Mouse (Mus musculus) limb, embryonic 13.5 days (tissue): Measurements from ENCODE around the gene Itgav. TPM values are rescaled to one million over a fixed set of nuclear protein-coding genes. Genes with fewer than 3 reads are reported as not detected.

ENCODE experiments used
- ATAC-seq: fragments of 200-750 bp; cut with Nextera tagmentation; 2 replicates; pipeline ENCODE4 v1.8.0; 2017; ENCODE audit warnings: low read depth, moderate number of reproducible peaks, moderate TSS enrichment; ENCODE audit not compliant: low FRiP score
- H3K27ac ChIP-seq: fragments of 300-500 bp; sonication (generic); 2 replicates; pipeline ENCODE4 v1.5.1; 2015; ENCODE audit warnings: inconsistent platforms, mild to moderate bottlenecking, moderate library complexity
- H3K27me3 ChIP-seq: fragments of 300-500 bp; sonication (generic); 2 replicates; pipeline ENCODE4 v1.6.1; 2015; ENCODE audit warnings: mild to moderate bottlenecking, inconsistent platforms
- H3K36me3 ChIP-seq: fragments of 300-500 bp; sonication (generic); 2 replicates; pipeline ENCODE4 v1.6.1; 2015; ENCODE audit warnings: inconsistent platforms, mild to moderate bottlenecking, moderate library complexity
- H3K4me1 ChIP-seq: fragments of 300-500 bp; sonication (generic); 2 replicates; pipeline ENCODE4 v1.6.1; 2015; ENCODE audit warnings: inconsistent platforms
- H3K4me2 ChIP-seq: fragments of 300-500 bp; sonication (generic); replicated peaks from 2 replicates; pipeline ENCODE4 v1.6.1; 2015; ENCODE audit warnings: inconsistent platforms, mild to moderate bottlenecking, moderate library complexity
- H3K4me3 ChIP-seq: fragments of 300-500 bp; sonication (generic); 2 replicates; pipeline ENCODE4 v1.5.1; 2015; ENCODE audit warnings: moderate library complexity, mild to moderate bottlenecking, inconsistent platforms
- H3K9ac ChIP-seq: fragments of 300-500 bp; sonication (generic); 2 replicates; pipeline ENCODE4 v1.6.1; 2015; ENCODE audit warnings: mild to moderate bottlenecking, inconsistent platforms
- H3K9me3 ChIP-seq: fragments of 300-500 bp; sonication (generic); 2 replicates; pipeline ENCODE4 v1.6.1; 2016; ENCODE audit warnings: inconsistent platforms
- WGBS: fragments of 180-500 bp; shearing (Covaris S2); methylation state at CpG from one replicate; pipeline ENCODE4 v1.1.7; 2015; 5-methylcytosine and 5-hydroxymethylcytosine counted together
- polyA plus RNA-seq: library from polyadenylated mRNA; unstranded; fragments of >200 nt; fragmentation: Nextera tagmentation; extraction: Ambion mirVana; gene quantifications from 2 replicates; pipeline ENCODE4 v1.2.1, GENCODE M21; 2015

The Itgav gene
- polyA plus RNA-seq, 1 experiment from 2014 or later = 70.1 TPM

DNA sequence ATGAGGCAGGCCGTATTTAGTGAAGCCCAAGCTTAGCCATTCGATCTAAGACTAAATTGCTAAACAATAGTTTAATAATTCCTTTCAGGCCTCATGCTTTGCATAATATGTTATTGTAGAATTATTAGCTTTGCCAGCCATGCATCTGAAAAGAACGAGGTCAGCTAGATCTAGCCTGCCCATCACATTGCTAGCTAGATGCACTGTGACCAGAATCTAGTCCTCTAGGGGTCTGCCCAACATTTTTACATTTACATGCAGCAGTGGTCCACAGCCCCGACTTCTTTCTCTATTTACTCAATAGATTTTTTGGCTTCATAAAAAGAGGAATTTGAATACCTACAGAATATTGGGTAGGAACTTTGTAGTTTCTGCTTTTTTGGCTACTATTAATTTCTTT is 67.9 kb downstream of the Itgav start:
- Histone ChIP-seq H3K27me3 (no peaks in the 10 kb centered on the region), H3K4me3 (no peak overlapping the region), H3K36me3 (peaks cover 59% of the 10 kb centered on the region), H3K9me3 (no peaks in the 10 kb centered on the region), H3K4me2 (no peak overlapping the region), H3K4me1 (no peaks in the 10 kb centered on the region), H3K27ac (no peak overlapping the region), H3K9ac (no peak overlapping the region)
- WGBS = 88% methylated on average over 4 of the region's 4 CpGs
- ATAC-seq = no peak

DNA sequence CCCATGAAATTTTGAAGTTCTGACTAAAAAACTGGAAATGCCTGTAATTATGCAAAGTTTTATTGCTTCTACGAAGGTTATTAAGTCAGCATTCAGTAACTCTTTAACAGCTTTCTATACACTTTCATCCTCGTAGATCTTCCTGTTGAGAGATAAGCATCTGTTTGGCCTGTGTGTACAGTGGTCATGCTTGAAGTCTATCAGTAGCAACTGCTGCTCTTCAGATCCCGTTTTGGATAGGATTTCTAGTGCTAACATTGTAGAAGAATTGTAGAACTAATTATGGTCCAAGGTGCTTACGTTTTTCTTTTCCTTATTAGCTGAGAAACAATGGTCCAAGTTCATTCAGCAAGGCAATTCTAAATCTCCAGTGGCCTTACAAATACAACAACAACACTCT is 71.6 kb downstream of the Itgav start:
- H3K27me3 ChIP-seq = no peaks in the 10 kb centered on the region
- H3K4me2 ChIP-seq = no peak overlapping the region
- H3K9me3 ChIP-seq = no peaks in the 10 kb centered on the region
- no peak overlapping the region for H3K9ac ChIP-seq
- H3K36me3 ChIP-seq = peaks cover 72% of the 10 kb centered on the region
- 76% methylated on average over 4 of the region's 4 CpGs for WGBS
- H3K4me1 ChIP-seq = no peaks in the 10 kb centered on the region
- no peak overlapping the region for H3K4me3 ChIP-seq
- no peak overlapping the region for H3K27ac ChIP-seq
- ATAC-seq = no peak

- Histone ChIP-seq H3K27me3 (no peaks in the 10 kb centered on the region), H3K4me1 (no peaks in the 10 kb centered on the region), H3K36me3 (peaks cover 76% of the 10 kb centered on the region), H3K27ac (no peak overlapping the region), H3K9me3 (no peaks in the 10 kb centered on the region), H3K4me3 (no peak overlapping the region), H3K4me2 (no peak overlapping the region), H3K9ac (no peak overlapping the region)
- 69% methylated on average over 9 of the region's 9 CpGs for WGBS
- no peak for ATAC-seq
Measured at GRCm38 (mm10) chr2:83797902-83798497, 73.8 kb downstream of the Itgav start.

- H3K4me1 ChIP-seq = peaks cover 12% of the 10 kb centered on the region
- no peaks in the 10 kb centered on the region for H3K36me3 ChIP-seq
- no peaks in the 10 kb centered on the region for H3K9me3 ChIP-seq
- peak within 1 kb of the TSS; percentile 74 for H3K4me2 ChIP-seq
- H3K4me3 ChIP-seq = peak within 1 kb of the TSS; percentile 77
- H3K27ac ChIP-seq = peak within 1 kb of the TSS; percentile 55; the same call in 1 of the 2 replicates
- ATAC-seq = peak; percentile 94
- under 1% methylated on average over 58 of the region's 63 CpGs for WGBS
- H3K27me3 ChIP-seq = no peaks in the 10 kb centered on the region
- H3K9ac ChIP-seq = peak within 1 kb of the TSS; percentile 86
Measured at GRCm38 (mm10) chr2:83812483-83813272, 88.5 kb downstream of the Itgav start, which contains the start of gene Fam171b. Fam171b (plus strand) TSS chr2:83812636.

DNA sequence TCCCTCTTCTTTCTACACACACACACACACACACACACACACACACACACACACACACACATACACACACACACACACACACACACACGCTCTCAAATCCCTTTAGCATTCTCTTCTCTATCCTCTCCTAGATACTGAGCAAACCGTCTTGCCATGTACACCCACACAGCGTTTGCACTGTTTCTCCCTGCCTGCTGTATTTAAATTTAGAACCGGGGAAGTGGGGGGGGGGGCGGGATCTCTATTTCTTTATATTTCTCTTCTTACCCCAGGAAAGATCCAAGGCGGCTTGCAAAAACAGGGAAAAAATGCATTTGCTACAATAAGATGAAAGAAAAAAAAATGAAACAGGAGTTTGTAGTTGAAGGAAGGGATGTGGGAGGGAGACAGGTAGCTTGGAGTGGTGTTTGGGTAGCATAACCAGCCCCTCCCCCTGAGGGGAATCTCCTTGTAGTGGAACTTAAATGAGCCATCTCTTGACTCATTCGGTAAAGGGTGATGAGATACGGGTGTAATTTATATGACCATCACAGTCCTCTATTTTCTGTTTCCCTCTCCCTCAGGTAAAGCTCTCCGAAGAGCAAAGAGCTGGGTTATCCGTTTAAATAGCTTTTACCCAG is 89.2 kb downstream of the Itgav start:
- Histone ChIP-seq H3K36me3 (no peaks in the 10 kb centered on the region), H3K4me2 (peak overlapping the region; percentile 74), H3K27me3 (no peaks in the 10 kb centered on the region), H3K4me3 (peak overlapping the region; percentile 77), H3K9ac (peak overlapping the region; percentile 86), H3K9me3 (no peaks in the 10 kb centered on the region), H3K27ac (no peak overlapping the region), H3K4me1 (peaks cover 12% of the 10 kb centered on the region)
- WGBS = 18% methylated on average over 10 of the region's 10 CpGs
- no peak for ATAC-seq

DNA sequence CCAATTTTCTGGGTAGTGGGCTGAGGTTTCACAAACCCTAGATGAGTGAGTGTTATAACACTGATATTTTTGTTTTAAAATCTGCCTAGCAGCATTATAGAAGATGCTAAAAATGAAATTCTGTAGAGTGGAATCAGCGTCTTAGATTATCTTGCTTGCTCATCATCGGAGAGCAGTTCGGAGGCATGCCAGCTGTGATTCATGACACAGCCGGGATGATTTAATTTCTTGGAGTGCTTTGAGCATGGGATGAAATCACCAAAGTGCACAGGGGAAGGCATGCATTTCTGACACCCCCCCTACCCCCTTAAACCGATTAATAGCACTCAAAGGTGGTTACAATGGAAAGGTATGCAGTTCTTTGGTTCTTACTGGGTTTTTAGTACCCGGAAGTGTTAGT is 89.8 kb downstream of the Itgav start:
- WGBS = 60% methylated on average over 6 of the region's 6 CpGs
- H3K9ac ChIP-seq = no peak overlapping the region
- H3K36me3 ChIP-seq = no peaks in the 10 kb centered on the region
- no peaks in the 10 kb centered on the region for H3K27me3 ChIP-seq
- peaks cover 12% of the 10 kb centered on the region for H3K4me1 ChIP-seq
- no peaks in the 10 kb centered on the region for H3K9me3 ChIP-seq
- no peak for ATAC-seq
- H3K27ac ChIP-seq = no peak overlapping the region
- H3K4me2 ChIP-seq = peak overlapping the region; percentile 74
- H3K4me3 ChIP-seq = peak overlapping the region; percentile 77; the same call in 1 of the 2 replicates

- WGBS = 55% methylated on average over 6 of the region's 6 CpGs
- H3K4me3 ChIP-seq = no peak overlapping the region
- no peak overlapping the region for H3K4me2 ChIP-seq
- no peak overlapping the region for H3K27ac ChIP-seq
- peaks cover 12% of the 10 kb centered on the region for H3K4me1 ChIP-seq
- H3K9me3 ChIP-seq = no peaks in the 10 kb centered on the region
- H3K27me3 ChIP-seq = no peaks in the 10 kb centered on the region
- no peak for ATAC-seq
- no peak overlapping the region for H3K9ac ChIP-seq
- no peaks in the 10 kb centered on the region for H3K36me3 ChIP-seq
Measured at GRCm38 (mm10) chr2:83816147-83816546, 92.0 kb downstream of the Itgav start.

DNA sequence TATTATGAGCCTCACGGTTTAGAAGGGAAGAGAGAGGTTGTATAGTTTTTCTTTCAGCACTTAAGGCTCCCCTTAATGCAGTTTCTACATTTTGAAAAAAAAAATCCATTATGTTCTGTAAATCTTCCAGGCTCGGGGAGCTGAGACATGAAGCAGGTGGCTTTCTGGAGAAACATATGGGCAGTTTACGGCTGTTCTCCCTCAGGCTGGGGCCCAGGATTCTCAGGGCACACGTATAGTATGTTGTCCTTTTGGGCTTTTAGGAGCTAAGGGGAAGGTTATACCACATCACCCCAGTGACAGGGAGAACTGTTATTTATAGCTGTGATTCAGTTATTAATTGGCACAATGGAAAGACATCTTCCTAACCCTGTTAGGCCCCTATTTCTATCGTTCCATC is 101.0 kb downstream of the Itgav start:
- no peaks in the 10 kb centered on the region for H3K36me3 ChIP-seq
- WGBS = 18% methylated on average over 5 of the region's 5 CpGs
- H3K4me3 ChIP-seq = no peak overlapping the region
- no peak for ATAC-seq
- no peak overlapping the region for H3K27ac ChIP-seq
- H3K4me1 ChIP-seq = peaks cover 14% of the 10 kb centered on the region; the same call in 1 of the 2 replicates
- no peaks in the 10 kb centered on the region for H3K27me3 ChIP-seq
- H3K4me2 ChIP-seq = no peak overlapping the region
- H3K9me3 ChIP-seq = no peaks in the 10 kb centered on the region
- no peak overlapping the region for H3K9ac ChIP-seq

DNA sequence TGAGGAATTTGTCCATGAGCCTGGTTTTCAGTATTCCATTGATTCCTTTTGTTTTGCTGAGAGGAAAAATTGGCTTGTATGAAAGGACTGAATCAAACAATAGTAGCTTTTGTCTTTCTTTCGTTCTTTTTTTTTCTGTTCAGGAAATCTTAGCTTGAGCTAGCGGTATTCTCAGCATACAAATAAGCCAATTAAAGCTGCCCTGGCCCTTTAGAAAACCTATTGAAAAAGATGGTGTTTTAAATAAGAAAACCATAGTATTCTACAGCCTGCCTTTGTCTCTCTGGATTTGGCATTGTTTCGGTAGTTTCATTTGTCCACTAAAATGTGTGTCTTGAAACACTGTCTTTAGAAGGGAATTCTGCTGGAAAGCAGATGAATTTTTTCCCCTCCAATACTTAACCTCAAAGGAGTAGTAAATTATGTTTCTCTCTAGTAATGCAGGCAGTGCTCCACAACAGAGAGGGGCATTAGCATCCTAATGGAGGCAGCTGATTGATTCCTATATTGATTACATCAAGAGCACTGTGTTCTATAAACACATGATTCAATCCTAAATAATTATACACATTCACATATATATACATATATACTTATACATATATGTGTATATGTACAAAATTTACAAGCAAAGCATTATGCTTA is 104.8 kb downstream of the Itgav start:
- no peak overlapping the region for H3K9ac ChIP-seq
- H3K9me3 ChIP-seq = no peaks in the 10 kb centered on the region
- no peak overlapping the region for H3K4me3 ChIP-seq
- no peaks in the 10 kb centered on the region for H3K27me3 ChIP-seq
- H3K4me2 ChIP-seq = no peak overlapping the region
- no peak for ATAC-seq
- WGBS = 66% methylated on average over 3 of the region's 3 CpGs
- peaks cover 14% of the 10 kb centered on the region; the same call in 1 of the 2 replicates for H3K4me1 ChIP-seq
- H3K36me3 ChIP-seq = no peaks in the 10 kb centered on the region
- H3K27ac ChIP-seq = no peak overlapping the region

DNA sequence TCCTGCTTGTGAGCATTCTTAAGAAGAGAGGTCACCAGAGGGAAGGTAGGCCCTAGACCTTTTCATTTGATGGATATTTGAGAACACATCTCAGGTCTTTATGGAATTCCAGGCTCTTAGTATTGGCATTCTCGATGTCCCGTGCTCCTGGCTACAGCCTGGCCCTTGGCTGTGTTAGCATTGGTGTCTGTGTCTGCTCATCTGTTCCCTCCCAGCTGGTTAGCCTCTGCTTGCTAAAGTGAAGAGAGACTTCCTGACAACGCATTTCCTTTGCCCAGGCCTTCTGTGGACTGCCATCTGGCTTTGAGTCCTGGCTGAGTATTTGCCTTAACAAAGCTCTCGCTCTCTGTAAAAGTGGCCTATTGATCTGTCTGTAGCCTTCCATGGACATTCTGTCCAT is 108.7 kb downstream of the Itgav start:
- Histone ChIP-seq H3K27ac (no peak overlapping the region), H3K36me3 (no peaks in the 10 kb centered on the region), H3K9me3 (no peaks in the 10 kb centered on the region), H3K4me1 (no peaks in the 10 kb centered on the region), H3K9ac (no peak overlapping the region), H3K4me2 (no peak overlapping the region), H3K27me3 (no peaks in the 10 kb centered on the region), H3K4me3 (no peak overlapping the region)
- ATAC-seq = no peak
- 88% methylated on average over 4 of the region's 4 CpGs for WGBS

GRCm38 (mm10) chr2:83835313-83836070 is 111.3 kb downstream of the Itgav start:
- Histone ChIP-seq H3K36me3 (no peaks in the 10 kb centered on the region), H3K27ac (no peak overlapping the region), H3K9ac (no peak overlapping the region), H3K4me2 (no peak overlapping the region), H3K4me3 (no peak overlapping the region), H3K9me3 (no peaks in the 10 kb centered on the region), H3K27me3 (no peaks in the 10 kb centered on the region), H3K4me1 (no peaks in the 10 kb centered on the region)
- WGBS = 83% methylated on average over 10 of the region's 10 CpGs
- no peak for ATAC-seq
